Mouse (Mus musculus): Measurements from ENCODE around the gene Lamtor2. TPM values are rescaled to one million over a fixed set of nuclear protein-coding genes. Genes with fewer than 3 reads are reported as not detected.

Gene Lamtor2
- polyA plus RNA-seq, 1 experiment: 136 TPM

- Histone ChIP-seq H3K27me3 (ENCODE audit: control insufficient read depth, insufficient read depth, insufficient read length) (no peaks in the 10 kb centered on the region), H3K4me3 (ENCODE audit: insufficient read depth, poor library complexity, severe bottlenecking) (no peak within 1 kb of the TSS), H3K36me3 (ENCODE audit: control insufficient read depth, insufficient read depth) (no peaks in the 10 kb centered on the region), H3ac (ENCODE audit: control insufficient read depth, insufficient read length, low read depth) (no peak within 1 kb of the TSS), H3K79me3 (ENCODE audit: low read depth) (peaks cover 6% of the 10 kb centered on the region), H3K79me2 (ENCODE audit: control insufficient read depth, insufficient read depth) (peaks cover 22% of the 10 kb centered on the region)
- TF ChIP-seq CTCF (IDR thresholded peaks at IDR 0.05; ENCODE audit: control insufficient read depth, insufficient read depth, insufficient read length): no peak
- TF ChIP-seq CEBPB (IDR thresholded peaks at IDR 0.05; ENCODE audit: low read depth): no peak
- TF ChIP-seq USF1 (IDR thresholded peaks at IDR 0.05; ENCODE audit: low read depth): no peak
- TF ChIP-seq MAX (IDR thresholded peaks at IDR 0.05): no peak
- no peak for TF ChIP-seq MYOD1 (IDR thresholded peaks at IDR 0.05; ENCODE audit: control insufficient read depth, insufficient read length, low read depth)
- TF ChIP-seq MYOG (IDR thresholded peaks at IDR 0.05; ENCODE audit: control insufficient read depth, extremely low read depth, insufficient read length): no peak
- no peak for TF ChIP-seq FOSL1 (IDR thresholded peaks at IDR 0.05; ENCODE audit: insufficient read depth, low read length, poor library complexity, severe bottlenecking)
Observed at GRCm38 (mm10) chr3:88548180-88548917, 4.5 kb downstream of the Lamtor2 start, which contains the start of gene Rab25. Rab25 (minus strand) TSS chr3:88548300.

- Histone ChIP-seq H3K79me2 (ENCODE audit: control insufficient read depth, insufficient read depth) (peaks cover 10% of the 10 kb centered on the region), H3ac (ENCODE audit: control insufficient read depth, insufficient read length, low read depth) (no peak overlapping the region), H3K36me3 (ENCODE audit: control insufficient read depth, insufficient read depth) (no peaks in the 10 kb centered on the region), H3K79me3 (ENCODE audit: low read depth) (peaks cover 3% of the 10 kb centered on the region), H3K27me3 (ENCODE audit: control insufficient read depth, insufficient read depth, insufficient read length) (no peaks in the 10 kb centered on the region), H3K4me3 (ENCODE audit: insufficient read depth, poor library complexity, severe bottlenecking) (no peak overlapping the region)
- TF ChIP-seq MAX (IDR thresholded peaks at IDR 0.05): no peak
- TF ChIP-seq CTCF (IDR thresholded peaks at IDR 0.05; ENCODE audit: control insufficient read depth, insufficient read depth, insufficient read length): no peak
- TF ChIP-seq MYOG (IDR thresholded peaks at IDR 0.05; ENCODE audit: control insufficient read depth, extremely low read depth, insufficient read length): no peak
Observed at GRCm38 (mm10) chr3:88546674-88547418, 6.0 kb downstream of the Lamtor2 start.

DNA sequence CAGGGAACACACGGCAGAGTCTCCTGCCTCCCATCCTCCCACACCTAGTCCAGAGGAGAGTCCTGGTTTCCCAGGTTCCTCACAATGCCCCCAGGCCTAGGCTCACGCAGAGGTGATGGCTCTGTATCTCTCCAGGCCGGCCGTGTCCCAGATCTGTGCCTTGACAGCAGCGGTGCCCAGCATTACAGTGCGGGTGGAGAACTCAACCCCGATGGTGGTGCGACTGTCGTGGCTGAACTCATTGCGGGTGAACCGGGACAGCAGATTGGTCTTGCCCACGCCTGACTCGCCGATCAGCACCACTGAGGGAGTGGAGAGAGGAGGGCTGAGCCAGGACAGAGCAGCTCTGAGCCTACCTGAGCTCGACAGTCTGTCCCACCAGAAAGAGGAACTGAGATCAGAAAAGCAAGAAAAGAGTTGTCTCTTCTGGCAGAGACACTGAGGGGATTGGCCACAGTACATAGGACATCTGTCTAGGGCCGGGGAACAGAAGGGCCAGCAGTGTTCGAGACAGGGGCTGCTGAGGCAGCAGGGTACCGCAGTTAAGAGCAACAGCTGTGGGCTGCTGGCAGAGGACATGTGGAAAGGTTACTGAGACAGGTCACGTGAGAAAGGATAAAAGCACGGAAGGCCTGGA is 7.8 kb downstream of the Lamtor2 start:
- TF ChIP-seq MAX (IDR thresholded peaks at IDR 0.05) (no peak), USF1 (IDR thresholded peaks at IDR 0.05; ENCODE audit: low read depth) (no peak), MYOD1 (IDR thresholded peaks at IDR 0.05; ENCODE audit: control insufficient read depth, insufficient read length, low read depth) (no peak), MYOG (IDR thresholded peaks at IDR 0.05; ENCODE audit: control insufficient read depth, extremely low read depth, insufficient read length) (no peak), CEBPB (IDR thresholded peaks at IDR 0.05; ENCODE audit: low read depth) (no peak), CTCF (IDR thresholded peaks at IDR 0.05; ENCODE audit: control insufficient read depth, insufficient read depth, insufficient read length) (no peak), FOSL1 (IDR thresholded peaks at IDR 0.05; ENCODE audit: insufficient read depth, low read length, poor library complexity, severe bottlenecking) (no peak)
- H3K79me2 ChIP-seq (ENCODE audit: control insufficient read depth, insufficient read depth): no peaks in the 10 kb centered on the region
- H3K36me3 ChIP-seq (ENCODE audit: control insufficient read depth, insufficient read depth): peaks cover 4% of the 10 kb centered on the region
- H3K4me3 ChIP-seq (ENCODE audit: insufficient read depth, poor library complexity, severe bottlenecking): no peak overlapping the region
- H3K27me3 ChIP-seq (ENCODE audit: control insufficient read depth, insufficient read depth, insufficient read length): no peaks in the 10 kb centered on the region
- H3K79me3 ChIP-seq (ENCODE audit: low read depth): no peaks in the 10 kb centered on the region
- H3ac ChIP-seq (ENCODE audit: control insufficient read depth, insufficient read length, low read depth): no peak overlapping the region

DNA sequence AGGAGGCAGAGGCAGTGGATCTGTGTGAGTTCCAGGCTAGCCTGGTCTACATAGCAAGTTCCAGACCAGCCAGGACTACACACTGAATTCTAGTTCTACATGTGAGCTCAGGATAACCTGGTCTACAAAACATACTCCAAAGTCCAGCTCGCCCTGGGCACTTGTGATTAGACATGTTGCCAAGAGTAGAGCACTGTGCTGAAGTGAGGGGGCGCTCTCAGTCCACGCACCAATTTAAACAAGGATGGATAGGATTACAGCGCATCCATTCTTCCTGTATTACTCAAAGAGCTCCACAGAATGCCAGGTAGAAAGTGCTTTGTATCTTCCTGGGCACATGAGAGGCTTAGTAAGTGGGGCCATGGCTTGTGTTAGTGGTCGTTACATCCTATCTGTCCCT is 8.4 kb downstream of the Lamtor2 start:
- Histone ChIP-seq H3K4me3 (ENCODE audit: insufficient read depth, poor library complexity, severe bottlenecking) (no peak overlapping the region), H3K79me2 (ENCODE audit: control insufficient read depth, insufficient read depth) (no peaks in the 10 kb centered on the region), H3K79me3 (ENCODE audit: low read depth) (no peaks in the 10 kb centered on the region), H3ac (ENCODE audit: control insufficient read depth, insufficient read length, low read depth) (no peak overlapping the region), H3K36me3 (ENCODE audit: control insufficient read depth, insufficient read depth) (peaks cover 5% of the 10 kb centered on the region), H3K27me3 (ENCODE audit: control insufficient read depth, insufficient read depth, insufficient read length) (no peaks in the 10 kb centered on the region)
- TF ChIP-seq USF1 (IDR thresholded peaks at IDR 0.05; ENCODE audit: low read depth) (no peak), CTCF (IDR thresholded peaks at IDR 0.05; ENCODE audit: control insufficient read depth, insufficient read depth, insufficient read length) (peak; percentile 14), MAX (IDR thresholded peaks at IDR 0.05) (no peak), FOSL1 (IDR thresholded peaks at IDR 0.05; ENCODE audit: insufficient read depth, low read length, poor library complexity, severe bottlenecking) (no peak), MYOG (IDR thresholded peaks at IDR 0.05; ENCODE audit: control insufficient read depth, extremely low read depth, insufficient read length) (no peak), MYOD1 (IDR thresholded peaks at IDR 0.05; ENCODE audit: control insufficient read depth, insufficient read length, low read depth) (no peak), CEBPB (IDR thresholded peaks at IDR 0.05; ENCODE audit: low read depth) (no peak)

DNA sequence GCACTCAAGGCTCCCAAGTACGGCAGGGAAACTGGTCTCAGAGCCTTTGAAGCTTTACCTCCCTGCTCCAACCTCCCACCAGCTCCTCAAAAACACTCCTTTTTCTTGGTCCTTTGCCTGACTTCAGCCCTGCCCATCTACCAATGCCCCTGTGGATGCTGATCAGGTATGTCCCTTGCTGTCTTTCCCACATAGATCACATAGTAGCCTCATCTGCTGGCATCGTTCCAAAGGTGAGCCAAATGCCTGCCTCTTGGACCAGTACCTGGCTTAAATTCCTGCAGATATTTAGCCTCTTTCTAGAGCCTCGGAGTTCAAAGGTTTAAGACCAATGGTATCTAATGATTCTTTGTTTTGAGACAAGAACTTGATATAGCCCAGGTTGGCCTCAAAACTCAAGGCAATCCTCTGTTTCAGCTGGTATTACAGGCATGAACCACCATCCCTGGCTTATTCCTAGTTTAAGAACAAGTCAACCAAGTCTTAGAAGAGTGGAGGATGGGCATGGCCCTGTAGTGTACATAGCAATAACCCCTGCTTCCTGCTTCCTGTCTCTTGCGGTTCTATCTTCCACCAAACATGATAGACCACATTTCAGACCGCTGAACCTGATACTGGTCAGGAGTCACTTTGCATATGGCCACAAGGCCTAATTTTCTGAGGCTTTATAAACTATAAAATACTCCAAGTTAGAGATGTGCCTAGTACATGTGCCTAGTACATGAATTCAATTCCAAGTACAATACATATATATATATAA is 9.0 kb downstream of the Lamtor2 start:
- TF ChIP-seq MYOD1 (IDR thresholded peaks at IDR 0.05; ENCODE audit: control insufficient read depth, insufficient read length, low read depth) (no peak), MYOG (IDR thresholded peaks at IDR 0.05; ENCODE audit: control insufficient read depth, extremely low read depth, insufficient read length) (no peak), CEBPB (IDR thresholded peaks at IDR 0.05; ENCODE audit: low read depth) (no peak), CTCF (IDR thresholded peaks at IDR 0.05; ENCODE audit: control insufficient read depth, insufficient read depth, insufficient read length) (no peak)
- no peaks in the 10 kb centered on the region for H3K79me3 ChIP-seq (ENCODE audit: low read depth)
- H3K36me3 ChIP-seq (ENCODE audit: control insufficient read depth, insufficient read depth): peaks cover 5% of the 10 kb centered on the region
- H3ac ChIP-seq (ENCODE audit: control insufficient read depth, insufficient read length, low read depth): no peak overlapping the region
- H3K27me3 ChIP-seq (ENCODE audit: control insufficient read depth, insufficient read depth, insufficient read length): no peaks in the 10 kb centered on the region
- H3K79me2 ChIP-seq (ENCODE audit: control insufficient read depth, insufficient read depth): no peaks in the 10 kb centered on the region
- no peak overlapping the region for H3K4me3 ChIP-seq (ENCODE audit: insufficient read depth, poor library complexity, severe bottlenecking)

Data from C2C12 (cell line).